Mouse (Mus musculus): ENCODE measurements around the gene Atat1. TPM values are rescaled to one million over a fixed set of nuclear protein-coding genes. Genes with fewer than 3 reads are reported as not detected.

Atat1 gene
- polyA plus RNA-seq, 1 experiment from 2014 or later: 131 TPM

DNA sequence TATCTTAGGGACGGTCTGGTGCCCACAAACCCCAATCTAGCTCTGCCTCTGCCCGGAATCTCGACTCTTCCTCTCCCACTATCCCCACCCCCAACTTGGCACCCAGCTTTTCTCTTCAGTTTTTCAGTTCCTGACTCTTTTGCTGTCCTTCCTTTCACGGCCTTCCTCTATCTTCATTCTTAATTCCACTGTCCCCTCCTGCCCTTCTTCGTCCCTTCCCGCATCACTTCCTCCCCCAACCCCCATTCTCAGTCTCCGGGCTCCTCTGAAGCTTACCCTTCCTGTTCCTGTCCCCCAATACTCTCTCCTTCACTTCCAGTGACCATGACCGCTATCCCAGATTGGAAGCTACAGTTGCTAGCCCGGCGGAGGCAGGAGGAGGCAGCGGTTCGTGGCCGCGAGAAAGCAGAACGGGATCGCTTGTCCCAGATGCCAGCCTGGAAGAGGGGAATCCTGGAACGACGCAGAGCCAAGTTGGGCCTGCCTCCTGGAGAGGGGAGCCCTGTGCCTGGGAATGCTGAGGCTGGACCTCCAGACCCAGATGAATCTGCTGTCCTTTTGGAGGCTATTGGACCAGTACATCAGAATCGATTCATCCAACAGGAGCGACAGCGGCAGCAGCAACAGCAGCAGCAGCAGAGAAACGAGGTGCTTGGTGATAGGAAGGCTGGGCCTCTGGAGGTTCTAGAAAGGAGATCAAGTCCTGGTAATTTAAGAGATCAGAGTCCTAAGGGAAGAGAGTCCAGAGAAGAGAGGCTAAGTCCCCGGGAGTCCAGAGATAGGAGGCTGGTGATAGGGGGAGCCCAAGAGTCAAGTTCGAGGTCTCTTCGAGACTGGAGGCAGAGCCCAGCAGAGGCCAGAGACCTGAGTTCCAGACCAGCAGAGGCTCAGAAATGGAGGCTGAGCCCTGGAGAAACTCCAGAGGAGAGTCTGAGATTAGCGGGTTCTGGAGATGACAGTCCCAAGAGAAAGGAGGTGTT is 42.7 kb downstream of the Atat1 start:
- Histone ChIP-seq H3K9me3 (replicated peaks) (no peaks in the 10 kb centered on the region), H3K36me3 (peaks cover 49% of the 10 kb centered on the region), H3K27me3 (ENCODE audit: low read depth, poor library complexity, severe bottlenecking) (no peaks in the 10 kb centered on the region), H3K27ac (peak overlapping the region; percentile 97), H3K4me1 (peaks cover 69% of the 10 kb centered on the region), H3K4me3 (peak overlapping the region; percentile 73)
- peak; percentile 56 for DNase-seq (ENCODE audit: low spot score)
- 13% methylated on average over 26 of the region's 26 CpGs for WGBS

GRCm38 (mm10) chr17:35866281-35866831 is 43.5 kb downstream of the Atat1 start:
- peak overlapping the region; percentile 73 for H3K4me3 ChIP-seq
- peak; percentile 79 for DNase-seq (ENCODE audit: low spot score)
- H3K36me3 ChIP-seq: peaks cover 42% of the 10 kb centered on the region
- H3K4me1 ChIP-seq: peaks cover 71% of the 10 kb centered on the region
- no peaks in the 10 kb centered on the region for H3K9me3 ChIP-seq (replicated peaks)
- no peaks in the 10 kb centered on the region for H3K27me3 ChIP-seq (ENCODE audit: low read depth, poor library complexity, severe bottlenecking)
- H3K27ac ChIP-seq: peak overlapping the region; percentile 97
- WGBS: under 1% methylated on average over 29 of the region's 38 CpGs

DNA sequence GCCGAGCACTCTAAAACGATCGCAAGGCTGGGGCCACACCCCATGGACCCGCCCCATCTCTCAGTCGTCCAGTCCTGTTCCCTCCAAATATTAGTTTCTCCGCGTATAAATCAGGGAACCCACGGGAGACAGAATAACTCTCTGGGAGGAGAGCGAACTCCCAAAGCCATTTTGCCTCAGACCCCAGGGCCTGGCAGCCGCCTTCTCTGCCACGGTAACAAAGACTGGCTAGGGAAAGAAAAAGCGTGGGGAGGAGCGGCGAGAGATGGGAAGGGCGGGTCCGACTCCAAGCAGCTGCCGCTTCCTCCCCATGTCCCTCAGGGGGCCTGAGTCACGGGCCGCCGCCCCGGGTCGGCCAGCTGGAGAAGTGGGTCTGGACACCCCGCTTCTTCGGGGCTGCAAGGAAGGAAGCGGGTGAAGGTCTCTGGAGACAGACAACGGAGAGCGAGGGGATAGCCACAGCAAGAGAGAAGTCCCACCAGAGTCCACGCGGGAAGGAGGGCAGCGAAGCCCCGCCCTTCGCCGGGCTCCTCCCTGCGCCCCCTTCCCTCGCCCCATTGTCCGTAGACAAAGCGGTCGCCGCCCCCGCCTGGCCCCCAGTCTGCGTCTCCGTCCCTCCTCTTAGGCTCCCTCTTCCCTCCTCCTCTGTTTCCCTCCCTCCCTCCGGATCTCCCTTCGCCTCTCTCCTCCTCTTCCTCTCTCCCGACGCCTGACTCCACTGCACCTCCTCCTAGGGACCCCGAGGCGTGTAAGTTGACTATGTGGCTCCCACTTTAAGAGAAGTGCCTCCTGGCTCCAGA is 44.2 kb downstream of the Atat1 start, which contains the start of gene Ppp1r18:
Ppp1r18 (plus strand) TSS at position 113 of the 800 bp plus-strand sequence.
- Histone ChIP-seq H3K27ac (peak within 1 kb of the TSS; percentile 97), H3K4me3 (peak within 1 kb of the TSS; percentile 73), H3K4me1 (peaks cover 76% of the 10 kb centered on the region), H3K9me3 (replicated peaks) (no peaks in the 10 kb centered on the region), H3K27me3 (ENCODE audit: low read depth, poor library complexity, severe bottlenecking) (no peaks in the 10 kb centered on the region), H3K36me3 (peaks cover 36% of the 10 kb centered on the region)
- DNase-seq (ENCODE audit: low spot score): peak; percentile 90
- WGBS: under 1% methylated on average over 46 of the region's 48 CpGs

- Histone ChIP-seq H3K4me1 (peaks cover 71% of the 10 kb centered on the region), H3K36me3 (peaks cover 29% of the 10 kb centered on the region), H3K4me3 (peak overlapping the region; percentile 73), H3K9me3 (replicated peaks) (no peaks in the 10 kb centered on the region), H3K27ac (peak overlapping the region; percentile 97), H3K27me3 (ENCODE audit: low read depth, poor library complexity, severe bottlenecking) (no peaks in the 10 kb centered on the region)
- WGBS: 24% methylated on average over 10 of the region's 10 CpGs
- DNase-seq (ENCODE audit: low spot score): no peak
Observed at GRCm38 (mm10) chr17:35864832-35865353, 45.0 kb downstream of the Atat1 start.

DNA sequence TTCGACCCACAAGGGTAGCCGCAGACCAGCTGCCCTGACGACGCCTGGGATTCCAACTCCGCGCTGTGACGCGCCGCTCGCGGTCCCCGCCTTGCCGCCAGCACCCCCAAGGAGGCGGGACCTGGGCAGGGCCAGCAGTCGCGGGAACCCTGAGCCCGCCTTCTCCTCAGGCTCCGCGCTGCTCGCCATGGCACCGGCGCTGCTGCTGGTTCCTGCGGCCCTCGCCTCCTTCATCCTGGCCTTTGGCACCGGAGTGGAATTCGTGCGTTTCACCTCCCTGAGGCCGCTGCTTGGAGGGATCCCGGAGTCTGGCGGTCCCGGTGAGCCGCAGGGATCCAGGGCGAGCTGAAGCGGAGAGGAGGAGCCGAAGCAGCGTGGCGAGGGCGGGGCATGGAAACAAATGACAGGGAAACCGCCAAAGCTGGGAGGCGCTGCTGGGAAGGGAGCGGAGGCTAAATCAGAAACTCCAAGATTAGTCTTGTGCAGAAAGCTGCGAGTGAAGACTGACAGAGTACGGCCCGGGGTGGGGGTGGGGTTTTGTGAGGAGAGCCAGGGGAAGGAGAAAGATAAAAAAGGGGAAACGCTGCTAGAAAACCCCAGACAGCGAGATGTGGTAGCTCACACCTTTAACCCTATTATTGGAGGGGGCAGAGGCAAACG is 48.5 kb downstream of the Atat1 start, which contains the start of gene Nrm:
Nrm (plus strand) TSS at position 121 of the 660 bp plus-strand sequence.
- H3K4me1 ChIP-seq: peaks cover 39% of the 10 kb centered on the region
- no peaks in the 10 kb centered on the region for H3K27me3 ChIP-seq (ENCODE audit: low read depth, poor library complexity, severe bottlenecking)
- peak; percentile 91 for DNase-seq (ENCODE audit: low spot score)
- H3K4me3 ChIP-seq: peak within 1 kb of the TSS; percentile 86
- H3K36me3 ChIP-seq: peaks cover 51% of the 10 kb centered on the region
- H3K9me3 ChIP-seq (replicated peaks): no peaks in the 10 kb centered on the region
- H3K27ac ChIP-seq: peak within 1 kb of the TSS; percentile 95
- under 1% methylated on average over 47 of the region's 47 CpGs for WGBS

DNA sequence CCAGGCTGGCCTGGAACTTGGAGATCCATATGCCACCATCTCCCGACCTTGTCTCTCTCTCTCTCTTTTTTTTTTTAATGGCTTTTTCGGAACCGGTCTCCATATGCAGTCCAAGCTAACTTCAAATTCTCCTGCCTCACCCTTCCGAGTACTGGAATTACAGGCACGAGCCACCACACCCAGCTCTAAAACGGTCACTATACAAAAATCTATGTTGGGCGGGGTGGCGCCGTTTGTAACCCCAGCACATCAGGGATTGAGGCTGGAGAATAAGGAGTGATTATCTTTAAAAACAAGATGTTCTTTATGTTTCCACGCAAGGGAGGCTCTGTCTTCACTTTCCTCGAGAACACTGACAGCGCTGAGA is 49.1 kb downstream of the Atat1 start:
- peak overlapping the region; percentile 86 for H3K4me3 ChIP-seq
- H3K36me3 ChIP-seq: peaks cover 53% of the 10 kb centered on the region
- no peaks in the 10 kb centered on the region for H3K27me3 ChIP-seq (ENCODE audit: low read depth, poor library complexity, severe bottlenecking)
- no peak for DNase-seq (ENCODE audit: low spot score)
- H3K9me3 ChIP-seq (replicated peaks): no peaks in the 10 kb centered on the region
- peak overlapping the region; percentile 95 for H3K27ac ChIP-seq
- WGBS: 5% methylated on average over 12 of the region's 12 CpGs
- H3K4me1 ChIP-seq: peaks cover 34% of the 10 kb centered on the region

- no peak overlapping the region for H3K27ac ChIP-seq
- no peak for DNase-seq (ENCODE audit: low spot score)
- WGBS: 71% methylated on average over 2 of the region's 2 CpGs
- no peaks in the 10 kb centered on the region for H3K9me3 ChIP-seq (replicated peaks)
- no peaks in the 10 kb centered on the region for H3K27me3 ChIP-seq (ENCODE audit: low read depth, poor library complexity, severe bottlenecking)
- no peak overlapping the region for H3K4me3 ChIP-seq
- peaks cover 25% of the 10 kb centered on the region; the same call in 1 of the 2 replicates for H3K4me1 ChIP-seq
- H3K36me3 ChIP-seq: peaks cover 59% of the 10 kb centered on the region
Observed at GRCm38 (mm10) chr17:35859835-35860234, 50.0 kb downstream of the Atat1 start.

DNA sequence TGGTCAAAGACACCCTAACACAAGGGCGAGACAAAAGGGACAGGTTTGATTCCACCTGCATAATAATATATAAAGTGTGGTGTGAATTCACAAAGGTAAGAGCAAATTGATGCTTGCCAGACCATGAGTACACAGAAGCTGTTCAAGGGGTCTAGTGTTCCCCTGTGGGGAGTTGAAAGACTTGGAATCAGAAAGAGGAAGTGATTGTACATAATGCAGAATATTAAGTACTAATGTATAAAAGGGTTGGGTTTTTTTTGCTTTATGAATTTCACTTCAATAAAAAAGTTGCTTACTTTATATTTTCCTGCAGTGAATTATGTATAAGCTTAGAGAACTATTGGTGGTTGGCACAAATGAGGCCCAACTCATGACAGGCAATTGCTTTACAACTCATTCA is 50.5 kb downstream of the Atat1 start:
- H3K9me3 ChIP-seq (replicated peaks): no peaks in the 10 kb centered on the region
- H3K4me1 ChIP-seq: peaks cover 20% of the 10 kb centered on the region; the same call in 1 of the 2 replicates
- H3K36me3 ChIP-seq: peaks cover 61% of the 10 kb centered on the region
- no peaks in the 10 kb centered on the region for H3K27me3 ChIP-seq (ENCODE audit: low read depth, poor library complexity, severe bottlenecking)
- 91% methylated on average over 1 of the region's 1 CpGs for WGBS
- H3K27ac ChIP-seq: no peak overlapping the region
- H3K4me3 ChIP-seq: no peak overlapping the region
- no peak for DNase-seq (ENCODE audit: low spot score)

- H3K9me3 ChIP-seq (replicated peaks): no peaks in the 10 kb centered on the region
- no peak for DNase-seq (ENCODE audit: low spot score)
- no peaks in the 10 kb centered on the region for H3K4me1 ChIP-seq
- H3K36me3 ChIP-seq: peaks cover 95% of the 10 kb centered on the region
- no peak overlapping the region for H3K4me3 ChIP-seq
- no peak overlapping the region for H3K27ac ChIP-seq
- H3K27me3 ChIP-seq (ENCODE audit: low read depth, poor library complexity, severe bottlenecking): no peaks in the 10 kb centered on the region
- 89% methylated on average over 3 of the region's 3 CpGs for WGBS
Observed at GRCm38 (mm10) chr17:35850974-35851373, 58.9 kb downstream of the Atat1 start.

DNA sequence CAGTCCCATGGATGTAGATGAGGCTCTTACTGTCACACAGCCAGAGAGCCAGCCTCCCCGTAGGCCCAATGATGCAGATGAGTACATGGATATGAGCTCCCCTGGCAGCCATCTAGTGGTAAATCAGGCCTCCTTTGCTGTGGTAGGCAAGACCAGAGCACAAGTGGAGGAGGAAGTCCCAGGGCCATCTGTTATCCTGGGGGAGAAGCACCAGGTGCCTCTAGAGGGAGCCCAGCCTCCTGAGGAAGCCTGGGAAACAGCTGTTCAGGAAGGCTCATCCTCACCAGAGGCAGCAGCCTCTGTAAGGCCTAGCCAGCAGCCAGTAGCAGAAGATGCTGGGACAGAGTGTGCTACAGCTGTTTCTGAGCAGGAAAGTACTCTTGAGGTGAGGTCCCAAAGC is 61.8 kb downstream of the Atat1 start:
- WGBS: 72% methylated on average over 1 of the region's 1 CpGs
- DNase-seq (ENCODE audit: low spot score): no peak
- Histone ChIP-seq H3K27ac (no peak overlapping the region), H3K4me3 (no peak overlapping the region; the same call in 1 of the 2 replicates), H3K4me1 (peaks cover 1% of the 10 kb centered on the region; the same call in 1 of the 2 replicates), H3K9me3 (replicated peaks) (no peaks in the 10 kb centered on the region), H3K36me3 (peaks cover 90% of the 10 kb centered on the region), H3K27me3 (ENCODE audit: low read depth, poor library complexity, severe bottlenecking) (no peaks in the 10 kb centered on the region)
